Mouse (Mus musculus): Measurements from ENCODE around the gene Npy.

Gene Npy

DNA sequence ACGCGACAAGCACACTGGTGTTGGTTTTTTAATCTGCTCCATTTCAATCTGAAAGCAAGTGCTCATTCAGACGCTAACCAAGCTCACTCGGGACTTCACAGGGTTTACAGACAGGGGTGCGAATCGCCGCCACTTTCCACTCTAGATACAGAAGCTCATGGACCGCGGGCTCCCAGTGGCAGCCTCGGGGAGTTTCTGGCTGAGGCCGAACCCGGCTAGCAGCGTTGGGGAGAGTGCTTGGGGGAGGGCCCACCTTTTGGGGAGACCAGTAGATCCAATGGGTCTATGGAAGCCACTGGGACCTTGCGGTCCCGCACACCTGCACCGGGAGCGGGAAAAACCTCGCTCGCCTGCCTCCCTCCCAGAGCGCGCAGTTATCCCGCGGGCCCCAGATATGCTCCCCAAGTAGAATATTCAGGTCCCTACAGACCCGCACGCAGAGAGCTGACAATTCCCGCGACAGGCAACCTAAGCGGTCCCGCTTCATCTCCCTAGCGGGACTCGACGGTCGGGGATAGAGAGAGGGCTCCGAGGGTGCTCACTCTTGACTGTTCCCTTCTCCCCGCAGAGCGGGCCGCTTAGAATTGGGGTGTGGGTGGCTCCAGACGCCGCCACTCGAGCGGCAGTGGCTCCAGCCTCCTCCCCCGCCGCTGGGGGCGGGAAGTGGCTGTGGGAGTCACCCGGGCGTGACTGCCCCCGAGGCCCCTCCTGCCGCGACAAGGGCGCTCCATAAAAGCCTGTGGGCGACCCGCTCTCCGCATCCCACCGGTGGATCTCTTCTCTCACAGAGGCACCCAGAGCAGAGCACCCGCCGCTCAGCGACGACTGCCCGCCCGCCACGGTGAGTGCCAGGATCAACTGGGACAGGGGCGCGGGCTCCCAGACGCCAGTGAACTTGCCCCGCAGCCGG is at the start of gene Npy:
Npy (plus strand) TSS at position 750 of the 910 bp plus-strand sequence.
- DNase-seq (ENCODE audit: low spot score) = no peak

DNA sequence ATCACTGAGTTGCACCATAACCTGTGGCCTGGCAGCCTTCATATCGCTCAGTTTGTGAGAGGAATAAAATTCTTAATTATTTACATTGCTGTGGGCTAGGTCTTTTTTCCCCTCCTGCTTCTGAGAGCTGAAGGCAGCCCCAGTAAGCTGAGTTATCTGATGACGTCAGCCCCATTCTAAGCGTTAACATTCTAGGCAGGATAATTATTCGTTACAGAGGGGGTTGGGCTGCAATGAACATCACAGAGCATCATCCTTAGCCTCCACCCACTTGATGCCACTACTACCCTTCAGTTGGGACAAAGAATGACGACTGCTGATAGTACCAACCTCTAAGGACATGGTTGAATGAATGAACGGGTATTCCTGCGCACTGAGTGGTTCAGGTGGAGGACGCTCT is 47.5 kb upstream of the Npy start:
- DNase-seq (ENCODE audit: low spot score) = no peak

DNA sequence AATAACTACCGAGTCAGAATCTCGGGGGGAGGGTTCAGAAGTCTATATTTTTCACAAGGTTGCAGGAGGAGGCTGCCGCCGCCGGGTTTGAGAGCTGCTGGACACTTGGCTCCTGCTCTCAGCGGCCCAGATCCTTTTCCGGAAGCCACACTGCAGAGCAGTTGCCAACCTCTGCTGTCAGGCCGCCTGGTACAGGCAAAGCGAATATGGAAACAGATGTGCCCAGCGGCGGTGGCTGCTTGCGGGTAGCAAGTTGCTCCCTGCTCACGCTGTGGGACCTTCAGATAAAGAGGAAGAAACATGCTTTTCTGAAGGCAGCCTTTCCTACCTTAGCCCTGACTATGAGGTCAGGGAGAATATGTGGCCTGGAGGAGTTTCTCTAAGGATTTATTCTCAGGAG is 44.4 kb upstream of the Npy start:
- no peak for DNase-seq (ENCODE audit: low spot score)

DNA sequence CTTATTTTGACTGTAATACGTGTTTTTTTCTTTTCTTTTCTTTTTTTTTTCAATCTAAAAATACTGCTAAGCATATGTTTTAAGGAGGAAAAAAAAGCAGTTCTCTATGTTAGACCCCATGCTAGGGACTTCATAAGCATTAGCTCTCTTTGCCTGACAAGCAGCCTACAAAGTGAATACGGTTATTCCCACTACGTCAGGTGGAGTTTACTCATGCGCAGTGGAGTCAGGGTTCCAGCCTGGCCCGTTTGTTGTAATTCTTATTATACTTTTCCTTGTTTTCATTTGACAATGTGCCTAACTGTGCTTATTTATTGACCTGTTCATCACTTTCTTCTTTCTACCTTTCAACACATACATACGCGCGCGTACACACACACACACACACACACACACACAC is 43.8 kb upstream of the Npy start:
- no peak for DNase-seq (ENCODE audit: low spot score)

DNA sequence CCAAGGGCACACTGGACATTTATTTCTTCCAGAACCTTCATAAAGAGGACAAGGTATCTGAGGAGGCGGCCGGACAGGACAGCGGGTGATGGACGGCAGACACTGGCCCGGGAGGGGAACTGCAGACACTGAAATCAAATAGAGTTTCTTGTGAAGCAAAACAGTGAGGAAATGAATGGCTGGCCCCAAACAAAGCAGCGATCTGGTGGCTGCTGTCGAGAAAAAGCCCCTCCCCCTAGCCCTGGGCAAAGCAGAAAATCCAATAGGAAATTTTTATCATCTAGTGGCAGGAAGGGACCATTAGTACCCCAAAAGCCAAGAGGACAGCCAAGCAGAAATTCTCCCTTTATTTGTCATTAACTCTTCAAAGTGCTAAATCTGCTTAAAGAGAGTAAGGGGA is 42.9 kb upstream of the Npy start:
- DNase-seq (ENCODE audit: low spot score) = no peak

DNA sequence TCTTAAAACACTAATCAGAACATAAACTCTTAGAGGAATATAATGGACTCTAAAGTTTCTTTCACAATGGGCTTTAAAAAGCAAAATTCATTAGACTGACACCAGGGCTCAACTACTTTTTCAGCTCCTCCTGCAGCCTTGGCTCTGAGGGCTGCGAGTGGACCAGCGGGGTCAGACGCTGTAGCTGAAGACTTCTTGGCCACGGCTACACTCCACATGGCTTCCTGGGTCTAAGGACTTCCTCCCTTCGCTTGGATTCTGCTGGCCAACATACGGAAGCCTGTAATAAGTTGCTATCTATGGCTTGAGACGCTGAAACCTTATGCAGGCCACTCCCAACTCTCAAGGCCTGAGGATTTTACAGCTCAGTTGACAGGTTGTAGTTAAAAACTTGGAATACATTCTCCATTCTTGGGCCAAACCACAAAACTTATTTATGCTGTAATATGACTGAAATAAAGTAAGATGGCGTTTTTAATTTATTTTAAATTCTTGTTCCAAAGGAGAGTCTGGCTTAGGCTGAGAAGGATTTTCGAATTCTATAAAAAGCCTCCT is 41.6 kb upstream of the Npy start:
- no peak for DNase-seq (ENCODE audit: low spot score)

DNA sequence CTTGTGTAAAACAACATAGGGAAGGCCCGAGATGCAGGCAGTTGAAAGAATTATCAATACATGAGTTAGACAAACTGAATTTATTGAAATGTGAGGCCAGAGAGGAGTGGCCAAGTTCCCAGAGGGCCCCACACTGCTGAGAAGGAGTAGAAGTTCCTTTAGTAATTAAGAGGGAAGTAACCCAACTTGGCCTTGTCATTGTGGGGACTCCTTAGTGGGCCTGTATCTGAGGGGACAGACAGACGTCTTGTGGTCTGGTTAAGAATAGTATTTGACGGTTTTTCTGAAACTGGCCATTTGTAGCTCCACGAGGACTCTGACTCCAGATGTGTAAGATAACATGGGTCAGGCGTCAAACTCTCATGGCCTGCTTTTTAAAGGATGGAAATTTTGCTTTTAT is 40.7 kb upstream of the Npy start:
- no peak for DNase-seq (ENCODE audit: low spot score)

DNA sequence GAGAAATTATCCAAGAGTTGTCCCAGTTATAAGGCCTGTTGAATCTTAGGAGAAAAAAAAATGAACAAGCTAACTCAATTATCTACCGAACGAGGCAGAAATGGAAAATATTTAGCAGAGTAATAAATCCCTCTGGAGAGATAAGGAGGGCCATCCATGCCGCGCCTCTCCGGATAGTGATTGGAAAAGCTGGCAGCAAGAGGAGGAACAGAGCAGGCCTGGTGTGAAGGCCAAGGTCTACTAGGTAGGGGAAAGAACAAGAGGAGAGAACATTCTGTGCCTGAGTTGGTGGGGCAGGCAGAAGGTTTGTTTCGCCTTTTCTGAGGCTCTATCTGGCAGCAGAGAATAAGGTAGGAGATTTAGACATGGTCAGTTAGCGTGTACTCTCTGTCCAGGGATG is 39.8 kb upstream of the Npy start:
- no peak for DNase-seq (ENCODE audit: low spot score)

DNA sequence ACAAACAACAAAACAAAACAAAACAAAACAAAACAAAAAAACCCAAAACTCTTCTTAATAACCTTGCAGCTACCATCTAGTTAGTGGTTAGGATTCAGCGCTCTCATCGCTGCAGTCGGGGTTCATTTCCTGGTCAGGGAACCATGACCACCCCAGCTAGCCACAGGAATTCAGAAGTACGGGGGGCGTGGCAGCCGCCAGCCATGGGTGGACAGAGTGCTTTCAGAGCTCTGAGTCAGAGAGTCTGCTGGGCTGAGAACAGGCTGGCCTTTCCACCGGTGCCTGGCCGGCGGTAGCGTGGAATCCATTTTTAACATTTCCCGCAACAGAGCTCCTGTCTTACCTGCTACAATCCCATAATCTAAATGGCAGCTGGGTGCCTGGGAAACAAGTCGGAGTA is 30.0 kb upstream of the Npy start:
- DNase-seq (ENCODE audit: low spot score) = no peak

DNA sequence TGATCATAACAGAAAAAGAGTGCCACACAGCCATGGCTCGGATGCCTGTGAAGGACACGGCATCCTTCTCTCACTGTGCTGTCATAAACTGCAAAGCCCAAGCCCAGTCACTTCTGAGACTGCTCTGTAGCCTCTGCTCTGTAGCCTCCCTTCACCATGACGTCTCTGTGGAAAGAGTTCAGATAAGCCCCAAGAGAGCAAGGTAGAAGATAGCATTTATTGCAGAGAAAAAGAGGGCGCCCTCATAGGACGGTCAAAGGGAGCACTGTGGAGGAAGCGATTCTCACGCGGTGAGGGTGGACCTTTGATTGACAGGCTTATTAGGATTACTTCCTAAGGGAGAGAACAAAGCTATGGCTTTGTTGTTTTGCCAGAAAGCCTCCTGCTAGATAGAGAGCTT is 18.4 kb upstream of the Npy start:
- no peak for DNase-seq (ENCODE audit: low spot score)

DNA sequence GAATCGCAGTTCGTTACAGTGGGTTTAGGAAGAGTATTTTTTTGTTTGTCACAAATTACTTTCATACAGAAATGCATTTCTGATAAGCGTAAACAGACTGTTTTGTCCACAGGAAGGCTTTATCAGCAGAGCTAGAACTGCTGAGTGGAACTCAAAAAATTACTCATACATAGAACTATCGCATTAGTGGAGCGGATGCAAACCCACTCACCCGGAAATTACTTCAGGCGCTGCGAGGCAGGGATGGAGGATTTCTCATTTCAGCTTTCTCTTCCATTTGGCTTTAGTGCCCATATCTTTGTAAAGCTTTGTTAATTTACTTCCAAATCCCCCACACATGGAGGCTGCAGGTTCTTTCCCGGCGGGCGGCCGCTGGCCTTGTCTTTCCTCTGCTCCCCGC is 14.4 kb upstream of the Npy start:
- DNase-seq (ENCODE audit: low spot score) = no peak

DNA sequence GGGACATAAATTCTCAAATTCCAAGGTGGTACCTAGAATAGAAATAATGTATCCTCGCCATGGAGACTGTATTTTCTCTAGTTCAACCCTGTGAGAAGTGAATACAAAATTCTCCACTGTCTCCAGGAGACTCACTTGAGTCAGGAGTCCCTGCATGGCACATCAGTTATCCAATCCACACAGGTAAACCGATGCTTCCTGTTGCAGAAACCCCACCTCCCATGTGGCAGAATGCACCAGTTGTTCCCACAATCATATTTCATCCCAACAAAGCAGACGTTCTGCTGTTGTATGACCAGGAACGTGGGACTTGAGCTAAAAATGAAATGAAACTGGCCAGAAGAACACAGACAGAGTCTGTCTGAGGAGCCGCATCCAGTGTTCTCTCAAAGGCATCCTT is 5.3 kb upstream of the Npy start:
- no peak for DNase-seq (ENCODE audit: low spot score)

DNA sequence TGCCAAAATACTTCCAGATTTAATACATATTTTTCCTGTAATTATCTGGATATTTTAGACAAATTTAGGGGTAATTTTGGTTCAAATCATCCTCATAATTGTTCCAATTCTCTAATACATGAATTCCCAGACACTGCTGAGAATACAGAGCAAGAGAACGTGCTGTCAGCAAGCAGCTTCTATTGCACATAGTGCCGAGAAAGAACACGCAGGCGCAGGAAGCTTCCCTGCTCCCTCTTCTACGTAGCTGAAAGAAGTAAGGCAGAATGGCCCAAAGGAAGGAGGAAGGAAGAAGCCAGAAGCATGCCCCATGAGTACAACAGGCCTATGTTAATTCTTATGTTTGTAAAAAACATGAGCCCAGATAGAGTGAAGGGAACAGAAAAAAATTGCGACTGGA is 4.9 kb upstream of the Npy start:
- no peak for DNase-seq (ENCODE audit: low spot score)

DNA sequence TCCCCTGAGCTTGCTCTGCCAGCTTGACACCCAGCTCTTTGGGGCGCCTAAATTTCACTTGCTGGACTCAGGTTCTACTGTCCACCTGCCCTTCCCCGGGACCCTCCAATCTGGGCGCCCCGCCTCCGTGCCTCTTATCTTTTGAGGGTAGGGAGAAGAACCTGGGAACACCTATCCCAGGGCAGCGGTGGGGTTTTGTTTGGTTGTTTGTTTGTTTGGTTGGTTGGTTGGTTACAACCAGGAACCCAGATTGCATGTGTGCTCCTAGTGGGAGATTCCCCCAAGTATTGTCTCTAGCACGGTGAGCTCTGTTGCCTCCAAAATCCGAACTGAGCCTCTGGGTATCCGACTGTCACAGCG is 341 bp downstream of the Npy start:
- no peak for DNase-seq (ENCODE audit: low spot score)

DNA sequence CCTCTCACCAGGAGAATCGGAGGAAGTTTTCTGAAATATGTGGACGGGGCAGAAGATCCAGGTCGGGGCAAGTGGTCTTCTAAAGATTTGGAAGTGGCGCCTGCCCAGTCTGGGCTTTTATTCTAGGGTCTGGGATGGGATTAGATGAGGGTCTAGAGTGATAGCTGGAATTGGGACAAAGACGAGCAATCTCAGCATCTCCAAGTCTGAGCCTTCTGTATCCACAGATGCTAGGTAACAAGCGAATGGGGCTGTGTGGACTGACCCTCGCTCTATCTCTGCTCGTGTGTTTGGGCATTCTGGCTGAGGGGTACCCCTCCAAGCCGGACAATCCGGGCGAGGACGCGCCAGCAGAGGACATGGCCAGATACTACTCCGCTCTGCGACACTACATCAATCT is 861 bp downstream of the Npy start:
- no peak for DNase-seq (ENCODE audit: low spot score)

DNA sequence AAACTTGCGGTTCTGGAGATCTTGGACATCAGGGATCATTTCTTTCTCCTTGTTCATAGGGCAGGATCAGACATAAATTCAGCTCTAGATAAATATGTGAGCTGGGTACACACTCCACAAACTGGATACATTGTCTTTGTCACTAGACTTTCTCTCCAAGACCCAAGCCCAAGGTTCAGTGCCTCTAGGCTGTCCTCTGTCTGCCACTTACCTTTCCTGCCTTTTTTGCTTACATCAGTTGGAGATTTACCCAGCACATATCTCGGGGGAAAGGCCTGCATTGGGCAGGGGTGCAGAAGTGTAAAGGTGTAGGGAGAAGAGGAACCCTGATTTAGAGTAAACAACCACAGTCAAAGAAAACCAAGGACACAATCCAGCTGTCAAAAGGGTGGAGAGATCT is 1.3 kb downstream of the Npy start:
- DNase-seq (ENCODE audit: low spot score) = no peak

DNA sequence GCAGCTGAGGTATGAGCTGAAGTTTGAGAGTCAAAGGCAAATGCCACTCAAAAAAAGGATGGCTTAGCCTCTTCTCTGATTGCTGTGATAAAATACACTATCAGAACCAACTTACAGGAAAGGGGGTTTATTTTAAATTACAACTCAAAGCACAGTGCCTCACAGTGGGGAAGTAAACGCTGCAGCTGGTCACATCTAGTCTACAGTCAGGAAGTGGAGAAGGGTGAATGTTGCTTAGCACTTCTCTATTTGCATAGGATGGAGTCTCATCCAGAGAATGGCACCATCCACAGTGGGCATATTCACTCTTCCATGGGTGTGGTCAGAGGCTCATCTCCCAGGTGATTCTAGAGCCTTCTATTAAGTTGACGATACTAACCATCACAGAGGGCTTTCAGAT is 9.1 kb downstream of the Npy start:
- DNase-seq (ENCODE audit: low spot score) = no peak

DNA sequence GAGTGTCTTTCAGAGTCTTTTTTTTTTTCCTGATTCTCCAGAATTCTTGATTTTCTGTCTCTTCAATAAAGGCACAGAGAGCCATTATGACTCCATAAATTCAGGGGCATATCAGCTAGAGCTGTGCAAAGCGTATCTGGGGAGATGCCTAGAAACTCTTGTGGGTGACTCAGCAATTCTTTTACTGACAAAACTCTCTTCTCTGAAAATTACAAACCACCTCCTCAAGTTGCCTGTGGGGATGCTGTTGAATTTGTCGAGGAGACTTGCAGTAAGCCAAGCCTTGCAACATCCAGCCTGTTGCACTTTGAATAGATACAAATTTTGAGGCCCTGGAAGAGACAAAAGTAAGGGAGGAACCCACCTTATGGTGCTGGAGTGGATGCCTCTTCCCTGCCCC is 34.3 kb downstream of the Npy start:
- DNase-seq (ENCODE audit: low spot score) = no peak

DNA sequence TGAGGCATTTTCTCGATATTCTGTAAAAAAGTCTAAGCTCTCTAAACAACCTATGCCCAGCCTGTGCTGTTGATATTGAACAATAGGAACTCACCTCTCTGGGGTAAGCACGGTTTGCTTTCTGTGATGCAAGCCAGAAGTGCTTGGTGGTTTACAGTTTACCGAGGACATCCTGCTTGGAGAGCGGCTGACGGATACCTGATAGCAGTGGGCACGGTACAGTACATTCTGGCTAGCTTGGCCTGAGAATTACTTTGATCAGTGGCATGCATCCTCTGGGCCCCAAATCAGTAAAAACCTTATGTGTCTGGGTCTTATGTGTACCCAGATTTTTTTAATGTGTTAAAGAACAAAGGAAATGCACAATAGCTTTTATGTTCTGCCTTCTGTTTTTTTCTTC is 45.1 kb downstream of the Npy start:
- no peak for DNase-seq (ENCODE audit: low spot score)

DNA sequence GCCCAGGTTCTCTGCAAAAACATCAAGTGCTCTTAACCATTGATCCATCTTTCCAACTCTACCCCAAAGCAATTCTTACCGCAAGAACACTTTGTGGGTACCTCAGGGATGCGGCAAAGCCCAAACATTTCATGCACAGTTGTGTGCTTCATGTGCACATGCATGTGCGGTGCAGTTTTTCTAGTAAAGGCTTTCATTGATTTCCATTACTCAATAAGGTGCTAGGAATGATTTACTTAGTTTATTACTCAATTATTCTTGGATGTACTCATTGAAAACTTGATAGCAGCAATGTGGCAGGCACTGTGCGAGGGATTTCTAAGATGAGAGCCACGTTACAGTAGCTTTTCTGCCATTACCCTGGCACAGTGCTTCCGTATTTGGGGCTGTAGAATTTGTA is 48.6 kb downstream of the Npy start:
- no peak for DNase-seq (ENCODE audit: low spot score)

DNA sequence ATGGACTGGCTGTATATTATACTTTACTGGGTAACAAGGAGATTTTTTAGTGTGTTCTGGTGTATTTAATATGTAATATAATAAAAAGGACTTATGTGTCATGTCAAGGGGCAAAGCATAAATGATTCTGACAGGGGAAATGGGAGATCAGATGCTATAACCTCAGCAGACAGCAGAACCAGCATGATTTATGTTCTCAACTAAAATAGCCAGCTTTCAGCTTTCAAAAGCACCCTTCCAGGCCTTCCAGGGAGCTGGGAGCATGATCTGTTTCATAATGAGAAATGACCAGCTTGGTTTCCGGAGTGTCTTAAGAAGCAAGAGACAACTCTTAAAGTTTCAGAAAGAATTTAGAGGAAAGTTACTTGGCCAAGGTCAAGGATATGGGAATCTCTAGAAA is 51.0 kb downstream of the Npy start:
- DNase-seq (ENCODE audit: low spot score) = no peak

DNA sequence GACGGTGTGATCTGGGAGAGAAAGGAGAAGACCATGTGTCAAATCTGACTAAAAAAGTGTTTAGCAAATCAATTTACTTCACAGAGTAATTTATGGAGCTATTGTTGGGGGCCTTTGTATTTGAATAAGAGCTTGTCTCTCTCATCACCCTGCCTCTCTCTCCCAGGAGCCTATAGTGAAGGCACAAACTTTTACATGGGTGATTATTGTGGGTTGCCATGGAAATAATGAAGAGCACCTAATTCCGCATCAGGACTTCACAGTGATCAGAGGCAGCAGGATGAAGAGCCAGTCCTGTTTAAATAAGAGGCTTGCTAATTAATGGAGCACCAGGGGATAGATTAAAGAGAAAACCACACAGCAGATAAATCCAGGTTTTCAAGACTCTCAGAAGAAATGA is 52.6 kb downstream of the Npy start:
- DNase-seq (ENCODE audit: low spot score) = no peak

DNA sequence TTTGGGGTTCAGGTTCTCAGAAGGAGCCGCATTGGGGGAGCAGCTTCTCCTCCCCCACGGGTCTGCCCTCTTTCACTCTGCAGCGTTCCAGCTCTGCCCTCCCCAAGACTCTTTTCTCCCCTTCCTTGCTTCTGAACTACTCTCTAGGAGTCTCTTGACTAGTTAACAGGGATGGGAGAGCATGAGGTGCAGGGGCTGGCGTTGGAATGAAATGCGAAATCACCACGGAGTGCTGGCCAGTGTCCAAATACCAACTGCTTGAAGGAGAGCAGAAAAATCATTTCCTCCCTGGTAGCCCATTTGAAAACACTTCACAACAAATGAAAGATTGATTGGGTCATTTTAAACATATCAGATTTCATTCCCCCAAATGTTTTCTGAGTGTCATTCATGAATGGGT is 53.3 kb downstream of the Npy start:
- no peak for DNase-seq (ENCODE audit: low spot score)

Data from yolk sac, embryonic 10.5 days (tissue).